Mouse (Mus musculus): ENCODE results near the gene Bphl. TPM values are rescaled to one million over a fixed set of nuclear protein-coding genes. Genes with fewer than 3 reads are reported as not detected.
"Not testable (repeated sequence)": the region's sequence is repeated elsewhere in the genome, so short reads cannot be mapped to it uniquely, and the experiment has no call there.

The Bphl gene
- total RNA-seq, 2 experiments from 2014 or later = 48.7 to 55.0 TPM

DNA sequence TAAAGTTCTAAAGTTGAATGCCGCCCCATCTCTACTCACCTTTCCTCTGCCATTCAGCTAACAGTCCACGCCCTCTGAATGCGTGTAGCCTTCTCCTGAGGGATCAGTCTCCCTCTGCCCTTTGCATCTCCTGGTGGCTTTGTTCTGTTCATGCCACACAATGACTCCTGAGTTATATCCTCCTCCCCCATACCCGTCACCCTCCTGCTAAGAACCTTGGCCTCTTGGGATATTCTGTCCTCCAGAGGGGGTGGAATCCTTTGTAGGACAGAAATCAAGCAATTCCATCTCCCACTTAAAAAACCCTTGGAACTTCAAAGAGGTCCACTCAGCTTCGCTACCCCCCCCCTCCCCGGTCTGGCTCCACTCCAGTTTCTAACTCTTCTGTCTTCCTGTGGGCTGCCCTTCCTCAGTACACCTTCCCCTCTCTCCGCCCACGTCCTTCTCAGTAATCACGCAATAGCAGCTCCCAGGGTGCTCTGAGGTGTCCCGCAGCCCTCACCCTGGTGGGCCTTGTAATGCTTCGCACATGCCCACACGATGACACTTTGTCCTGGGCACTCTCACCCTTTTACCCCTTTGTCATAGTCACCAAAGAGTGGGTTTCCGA, 16.4 kb downstream of the Bphl start:
- DNase-seq = no peak

DNA sequence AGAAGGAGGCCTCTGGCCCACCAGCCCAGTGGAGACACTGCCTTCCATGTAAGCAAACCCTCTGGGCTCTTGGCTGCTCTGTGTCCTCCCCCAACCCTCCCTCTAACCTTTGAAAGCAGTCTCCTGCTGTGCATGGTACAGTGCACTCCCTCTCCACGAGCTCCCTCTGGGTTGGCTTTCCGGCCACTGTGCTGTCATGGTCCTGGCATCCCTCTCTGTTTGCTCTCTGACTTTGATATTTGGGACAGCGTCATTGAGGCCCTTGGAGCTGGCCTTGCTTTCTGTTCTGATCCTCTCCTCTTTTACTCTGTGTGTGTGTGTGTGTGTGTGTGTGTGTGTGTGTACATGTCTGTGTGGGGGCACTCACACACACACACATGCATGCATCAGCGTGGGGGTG, 17.0 kb downstream of the Bphl start:
- DNase-seq = no peak

DNA sequence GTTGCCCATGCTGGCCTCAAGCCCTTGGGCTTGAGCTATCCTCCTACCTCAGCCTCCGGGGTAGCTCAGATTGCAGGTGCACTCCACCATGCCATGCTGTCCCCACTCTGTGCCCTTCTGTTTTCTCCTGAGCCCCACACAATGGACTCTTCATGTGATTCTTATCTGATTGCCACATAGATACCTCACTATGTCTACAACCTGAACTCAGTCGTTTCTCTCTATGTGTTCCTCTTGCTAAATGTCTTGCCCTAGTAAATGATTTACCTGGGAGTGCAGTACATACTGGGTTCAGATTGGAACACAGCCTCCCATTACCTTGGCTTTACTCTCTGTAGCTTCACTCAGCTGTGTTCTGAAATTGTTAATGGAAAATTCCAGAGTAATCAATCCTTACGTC, 17.6 kb downstream of the Bphl start:
- DNase-seq = no peak

DNA sequence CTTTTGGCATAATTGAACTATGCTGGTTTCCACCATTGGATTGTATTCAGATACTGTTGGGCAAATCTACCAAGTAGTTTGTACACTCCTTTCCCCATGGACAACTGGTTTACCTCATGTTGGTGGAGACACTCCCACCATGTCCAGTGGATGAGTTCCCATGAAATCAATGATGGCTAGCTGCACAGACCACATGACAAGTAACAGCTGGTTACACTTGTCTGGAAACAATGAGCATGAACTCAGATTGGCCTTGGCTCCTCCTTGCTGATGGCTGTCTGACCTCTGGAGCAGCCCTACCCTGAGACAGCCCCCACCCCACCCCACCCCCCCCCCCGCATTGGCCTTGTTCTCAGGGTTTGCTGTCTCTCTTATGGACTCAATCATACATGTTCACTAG, 19.9 kb downstream of the Bphl start:
- DNase-seq = no peak

DNA sequence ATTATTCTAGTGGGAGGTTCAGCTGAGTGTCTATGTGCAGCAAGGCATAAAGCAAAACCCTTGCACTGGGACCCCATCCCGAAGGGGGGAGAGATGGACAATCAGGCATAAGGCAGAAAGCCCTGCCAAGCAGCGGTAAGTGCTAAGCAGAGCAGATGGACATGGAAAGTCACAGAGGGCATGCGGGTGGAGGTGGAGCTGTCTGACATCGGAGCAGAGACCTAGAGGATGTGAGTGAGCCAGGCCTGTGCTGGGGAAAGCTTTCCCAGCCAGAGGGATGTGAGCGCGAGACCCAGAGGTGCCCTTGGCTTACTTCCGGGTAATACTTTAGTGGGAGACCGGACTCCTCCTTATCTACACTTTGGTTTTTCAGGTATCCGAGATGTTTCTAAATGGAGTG, 22.7 kb downstream of the Bphl start:
- DNase-seq = no peak

DNA sequence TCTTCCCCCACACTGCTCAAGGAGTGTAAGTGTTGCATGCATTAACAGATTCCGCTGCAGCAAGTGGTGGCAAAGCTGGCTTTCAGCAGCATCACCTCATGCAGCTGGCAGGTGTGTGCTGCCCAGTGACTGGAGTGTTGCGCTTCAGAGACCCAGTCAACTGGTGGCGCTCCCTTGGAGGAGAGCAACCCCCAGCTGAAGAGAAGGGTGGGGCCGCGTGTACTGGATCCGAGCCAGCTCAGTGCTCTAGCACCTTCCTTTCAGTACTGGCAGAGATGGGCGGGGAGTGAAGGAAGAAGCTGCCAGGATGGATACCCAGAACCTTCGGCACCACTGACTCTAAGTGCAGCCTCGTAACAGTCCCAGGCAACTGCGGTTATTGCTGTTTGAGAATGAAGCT, 25.1 kb downstream of the Bphl start:
- DNase-seq = no peak

DNA sequence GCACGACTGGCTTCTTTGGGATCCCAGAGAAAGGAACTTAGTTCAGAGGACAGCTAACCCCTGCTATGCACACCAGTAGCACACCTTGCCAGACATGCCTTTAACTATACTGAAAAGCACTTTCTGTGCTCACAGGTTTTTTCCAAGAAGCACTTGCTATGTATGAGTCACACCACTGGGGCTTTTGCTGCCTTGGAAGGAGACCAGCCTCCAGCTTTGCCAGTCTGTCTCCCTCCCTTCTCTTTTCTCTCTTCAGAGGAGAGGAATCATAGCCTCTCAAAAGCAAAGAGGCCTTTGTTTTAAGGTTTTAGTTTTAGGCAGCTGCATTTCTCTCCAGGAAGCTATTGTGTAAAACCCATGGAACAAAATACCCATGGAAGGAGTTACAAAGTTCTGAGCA, 29.0 kb downstream of the Bphl start:
- no peak for DNase-seq

DNA sequence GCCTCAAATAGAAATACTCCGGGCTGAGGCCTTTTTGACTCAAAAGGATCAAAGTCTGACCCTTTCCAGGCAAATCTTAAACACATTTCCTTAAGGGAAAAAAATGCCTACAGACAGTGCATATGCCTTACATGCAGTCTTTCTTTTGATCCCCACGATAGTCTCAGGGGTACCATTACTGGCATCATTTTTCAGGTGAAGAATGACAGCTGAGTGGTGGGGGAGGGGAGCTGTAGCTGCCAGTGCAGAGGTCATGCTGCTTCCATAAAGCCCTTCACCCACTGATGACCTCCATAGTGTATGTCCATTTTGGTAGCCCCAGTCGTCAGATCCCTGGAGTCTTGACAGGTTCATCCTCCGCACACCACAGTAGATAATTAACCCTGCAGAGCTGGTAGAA, 32.9 kb downstream of the Bphl start:
- no peak for DNase-seq

DNA sequence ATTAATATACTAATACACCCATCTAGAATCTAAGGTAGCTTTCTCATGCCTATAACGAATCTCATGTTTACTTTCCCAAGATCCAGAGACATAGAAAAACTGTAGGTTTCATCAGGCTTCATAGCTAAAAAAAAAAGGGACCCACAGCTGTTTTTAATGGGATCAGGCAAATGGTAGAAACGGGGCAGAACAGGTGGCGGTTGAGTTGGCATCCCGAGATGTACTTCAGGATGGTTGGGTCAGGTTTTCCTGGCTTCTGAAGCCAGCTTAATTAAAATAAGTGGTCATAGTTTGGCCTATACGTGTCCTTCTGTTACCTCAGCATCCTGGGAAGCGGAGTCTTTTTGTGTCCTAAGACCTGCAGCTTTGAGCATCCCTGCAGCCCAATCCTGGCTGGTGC, 34.4 kb downstream of the Bphl start:
- no peak for DNase-seq

DNA sequence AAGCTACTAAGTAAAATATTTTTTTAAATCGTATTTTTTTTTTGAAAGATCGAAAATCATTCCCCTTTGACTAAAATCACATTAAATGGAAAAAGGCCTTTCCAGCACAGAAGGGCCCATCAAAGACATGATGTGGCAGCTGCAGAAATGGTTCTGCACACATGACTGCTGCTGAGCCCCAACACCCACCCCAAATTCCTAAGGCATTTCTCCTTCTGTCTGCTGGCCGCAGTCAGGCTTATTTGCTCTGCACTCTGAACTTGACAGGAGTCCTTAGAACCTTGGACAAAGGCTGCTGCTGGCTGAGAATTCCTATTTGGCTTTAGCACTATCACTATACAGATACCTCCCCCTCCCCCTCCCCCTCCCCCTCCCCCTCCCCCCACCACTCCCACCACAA, 35.5 kb downstream of the Bphl start:
- DNase-seq = no peak

DNA sequence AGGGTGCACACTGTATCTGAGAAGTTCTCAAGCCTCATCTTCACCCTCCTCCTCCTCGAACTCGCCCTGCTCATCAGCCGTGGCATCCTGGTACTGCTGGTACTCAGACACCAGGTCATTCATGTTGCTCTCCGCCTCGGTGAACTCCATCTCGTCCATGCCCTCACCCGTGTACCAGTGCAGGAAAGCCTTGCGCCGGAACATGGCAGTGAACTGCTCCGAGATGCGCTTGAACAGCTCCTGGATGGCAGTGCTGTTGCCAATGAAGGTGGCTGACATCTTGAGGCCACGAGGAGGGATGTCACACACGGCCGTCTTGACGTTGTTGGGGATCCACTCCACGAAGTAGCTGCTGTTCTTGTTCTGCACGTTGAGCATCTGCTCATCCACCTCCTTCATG, 37.0 kb downstream of the Bphl start:
- not testable (repeated sequence) for DNase-seq

DNA sequence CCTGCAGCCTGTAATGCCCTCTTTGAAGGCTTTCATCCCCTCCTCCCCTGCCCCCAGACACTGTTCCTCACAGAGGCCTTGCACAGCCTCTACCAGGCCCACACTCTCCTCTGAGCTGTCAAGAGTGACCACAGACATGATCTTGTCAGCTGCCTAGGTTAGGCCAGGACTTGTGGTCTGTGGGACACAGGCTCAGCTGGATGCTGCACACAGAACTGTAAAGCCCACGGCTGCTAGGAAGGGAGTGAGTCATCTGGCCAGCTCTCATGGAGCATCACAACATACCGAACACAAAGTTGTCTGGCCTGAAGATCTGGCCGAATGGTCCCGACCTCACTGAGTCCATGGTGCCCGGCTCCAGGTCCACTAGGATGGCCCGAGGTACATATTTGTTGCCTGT, 38.5 kb downstream of the Bphl start:
- not testable (repeated sequence) for DNase-seq

DNA sequence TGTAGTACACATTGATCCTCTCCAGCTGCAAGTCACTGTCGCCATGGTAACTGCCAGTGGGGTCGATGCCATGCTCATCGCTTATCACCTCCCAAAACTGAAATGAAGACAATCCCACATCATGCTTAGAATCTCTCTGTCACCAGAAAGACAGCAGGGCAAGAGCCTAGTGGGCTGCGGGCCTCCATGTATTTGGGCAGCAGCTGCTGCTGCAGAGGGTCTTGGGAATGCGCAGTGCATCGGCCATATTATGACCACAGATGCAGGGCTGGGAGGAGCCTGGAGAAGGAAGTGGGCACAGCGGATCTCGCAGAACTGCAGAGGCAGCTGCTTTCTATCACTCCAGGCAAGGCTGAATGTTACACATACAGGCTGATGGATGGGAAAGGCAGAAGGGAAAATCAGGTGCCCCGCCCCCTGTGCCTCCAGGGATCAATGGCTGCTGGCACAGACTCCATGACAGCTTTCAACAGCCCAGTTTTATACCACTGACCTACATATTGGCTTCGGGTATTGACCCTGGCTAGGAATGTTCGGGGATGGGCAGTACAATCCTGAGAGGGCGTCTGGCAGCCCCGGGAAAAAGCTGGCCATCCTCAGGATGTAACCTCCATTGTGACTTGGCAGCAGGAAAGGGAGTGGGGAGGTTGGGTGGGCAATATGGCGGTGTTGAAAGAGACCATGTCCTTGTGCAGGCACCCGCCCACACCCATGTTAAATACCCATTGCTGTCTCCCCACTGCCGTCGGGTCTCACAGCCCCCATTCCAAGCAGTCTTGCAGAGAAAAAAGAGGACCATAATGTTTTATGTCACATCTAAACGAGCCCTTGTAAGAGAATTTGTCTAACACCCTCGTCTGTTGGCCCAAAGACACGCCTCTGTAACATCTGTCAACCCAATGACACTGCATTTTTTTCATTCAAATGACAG, 39.4 kb downstream of the Bphl start:
- DNase-seq = peak in 1 of 2 experiments; percentile 66

DNA sequence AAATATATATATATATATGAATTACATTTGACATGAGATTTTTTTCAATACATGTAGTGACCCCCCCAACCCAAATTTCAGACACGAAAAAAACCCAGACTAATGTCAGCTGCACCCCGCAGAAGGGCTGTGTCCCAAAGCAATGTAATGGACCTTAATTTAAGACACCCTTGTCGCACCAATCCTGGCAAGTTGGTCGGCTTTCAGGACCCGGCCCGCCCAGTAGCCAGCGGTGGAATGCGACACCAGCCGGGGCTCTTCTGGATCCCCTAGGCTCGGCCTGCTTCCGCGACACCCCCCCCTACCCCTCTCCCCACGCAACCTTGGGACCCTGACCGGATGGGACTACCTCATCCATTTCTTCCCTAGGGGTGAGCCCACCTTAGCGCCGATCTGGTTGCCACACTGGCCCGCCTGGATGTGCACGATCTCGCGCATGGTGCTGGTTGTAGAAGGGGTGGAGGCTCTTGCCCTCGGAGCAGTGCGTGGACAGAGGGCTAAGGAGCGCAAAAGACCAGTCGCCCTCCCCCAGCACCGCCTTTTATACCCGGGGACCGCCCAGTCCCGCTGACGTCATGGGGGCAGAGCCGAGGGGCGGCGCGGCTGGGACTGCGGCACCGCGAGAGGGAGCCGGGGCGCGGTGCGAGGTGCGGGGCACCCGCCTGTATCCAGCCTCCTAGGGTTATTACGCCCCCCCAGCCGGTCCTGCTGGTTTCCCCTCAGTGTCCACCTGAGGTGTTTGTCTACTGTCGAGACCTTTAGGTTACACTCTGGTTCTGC, 40.3 kb downstream of the Bphl start, which contains the start of gene Tubb2a:
Tubb2a (minus strand) TSS at position 516 of the 780 bp plus-strand sequence.
- DNase-seq = peak; percentile 92 to 96

DNA sequence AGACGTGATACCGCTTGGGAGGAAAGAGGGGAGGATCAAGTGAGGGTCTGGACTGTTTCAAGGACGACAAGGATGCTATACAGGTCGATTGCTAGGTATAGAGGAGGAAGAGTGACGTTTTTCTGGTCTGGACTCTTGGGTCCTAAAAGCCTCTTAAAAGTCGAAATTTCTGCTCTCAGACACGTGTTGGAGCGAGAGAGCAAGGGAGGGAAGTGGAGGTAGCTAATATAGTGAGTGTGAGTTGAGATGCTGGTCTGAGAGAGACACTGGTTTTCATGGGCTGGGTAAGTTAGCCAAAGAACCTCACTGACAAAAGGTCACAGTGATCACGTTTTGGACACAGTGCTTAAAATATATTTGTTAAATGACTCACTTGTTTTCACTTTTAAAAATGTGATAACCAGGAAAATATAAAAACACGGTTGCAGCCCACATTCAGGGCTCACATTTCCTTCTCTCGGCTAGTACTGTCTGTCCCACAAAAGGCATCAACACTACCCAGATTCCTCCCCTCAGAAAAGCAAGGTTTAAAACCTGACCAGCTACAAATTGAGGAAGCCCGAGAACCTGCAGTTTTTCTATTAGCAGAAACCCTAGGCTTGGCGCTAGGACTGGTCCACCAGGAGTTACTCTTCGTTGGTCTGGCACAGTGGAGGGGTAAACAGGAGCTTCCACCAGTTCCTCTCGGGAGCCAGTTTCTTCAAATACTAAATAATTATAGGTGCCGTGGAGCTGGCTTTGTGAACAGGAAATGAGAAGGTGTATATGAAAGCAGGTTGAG, 41.3 kb downstream of the Bphl start:
- no peak for DNase-seq

DNA sequence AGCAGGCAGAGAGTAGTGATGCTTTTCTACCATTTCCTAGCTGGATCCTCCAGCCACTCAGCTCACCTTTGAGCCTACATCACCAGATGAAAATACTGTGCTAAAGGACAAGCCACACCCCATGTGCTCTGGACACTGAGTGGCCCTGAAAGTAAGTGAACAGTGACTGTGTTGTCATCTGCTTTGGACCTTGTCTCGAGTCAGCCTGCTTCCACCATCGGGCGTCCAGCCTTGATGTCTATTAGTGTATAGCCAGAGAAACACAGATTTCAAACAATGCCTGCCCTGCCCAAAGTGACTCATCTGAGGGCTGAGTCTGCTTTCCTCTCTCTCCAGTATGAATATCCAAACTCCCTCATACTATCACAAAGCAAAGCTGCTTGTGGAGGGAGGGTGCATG, 42.4 kb downstream of the Bphl start:
- no peak for DNase-seq

DNA sequence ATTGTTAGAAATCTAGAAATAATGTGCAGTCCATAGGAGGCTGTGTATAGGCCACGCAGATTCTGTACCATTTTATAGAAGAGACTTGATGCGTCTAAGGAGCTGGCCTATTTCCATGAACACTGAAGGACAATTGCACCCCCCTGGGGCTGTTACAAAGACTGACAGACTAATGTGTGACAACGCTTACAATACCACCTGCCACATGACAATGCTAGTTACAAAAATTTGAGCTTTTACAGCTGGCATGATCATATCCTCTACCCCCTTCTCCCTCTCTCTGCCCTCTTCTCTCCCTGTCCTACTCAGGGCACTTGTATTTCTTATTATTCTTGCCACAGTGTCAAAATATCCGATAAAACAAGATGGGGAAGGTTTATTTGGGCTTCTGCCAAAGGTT, 44.5 kb downstream of the Bphl start:
- no peak for DNase-seq

DNA sequence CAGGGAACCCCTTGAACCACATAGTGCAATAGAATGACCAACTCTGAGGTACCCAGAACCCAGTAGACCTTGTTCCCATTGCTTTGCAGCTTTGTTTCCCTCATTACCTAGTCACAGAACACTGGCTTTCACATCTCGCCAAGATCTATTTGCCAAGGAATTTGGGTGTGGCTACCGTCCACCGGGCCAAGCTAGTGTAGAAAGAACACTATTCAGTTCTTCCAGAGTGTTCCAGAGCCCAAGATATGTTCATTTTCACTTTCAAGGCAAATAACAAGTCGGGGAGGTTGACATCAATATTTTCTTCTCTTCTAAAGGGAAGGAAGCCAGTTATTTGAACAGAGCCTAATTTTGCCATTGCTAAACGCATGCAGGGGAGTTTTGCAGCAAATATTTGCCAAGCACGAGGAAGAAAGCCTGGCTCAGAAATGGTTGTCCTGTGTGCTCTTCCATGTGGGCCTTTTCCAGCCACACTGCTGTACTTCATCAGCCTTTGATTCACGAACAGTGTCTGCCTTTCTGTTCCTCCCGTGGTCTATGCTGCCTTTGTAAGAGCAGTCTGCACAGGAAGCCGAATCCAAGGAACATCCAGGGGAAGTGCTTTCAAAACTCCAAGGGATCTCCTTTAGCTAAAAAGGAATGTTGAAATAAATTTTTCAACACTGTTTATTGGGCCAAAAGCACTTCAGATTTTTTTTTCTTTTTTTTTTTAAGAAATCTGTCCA, 46.8 kb downstream of the Bphl start:
- DNase-seq = no peak

DNA sequence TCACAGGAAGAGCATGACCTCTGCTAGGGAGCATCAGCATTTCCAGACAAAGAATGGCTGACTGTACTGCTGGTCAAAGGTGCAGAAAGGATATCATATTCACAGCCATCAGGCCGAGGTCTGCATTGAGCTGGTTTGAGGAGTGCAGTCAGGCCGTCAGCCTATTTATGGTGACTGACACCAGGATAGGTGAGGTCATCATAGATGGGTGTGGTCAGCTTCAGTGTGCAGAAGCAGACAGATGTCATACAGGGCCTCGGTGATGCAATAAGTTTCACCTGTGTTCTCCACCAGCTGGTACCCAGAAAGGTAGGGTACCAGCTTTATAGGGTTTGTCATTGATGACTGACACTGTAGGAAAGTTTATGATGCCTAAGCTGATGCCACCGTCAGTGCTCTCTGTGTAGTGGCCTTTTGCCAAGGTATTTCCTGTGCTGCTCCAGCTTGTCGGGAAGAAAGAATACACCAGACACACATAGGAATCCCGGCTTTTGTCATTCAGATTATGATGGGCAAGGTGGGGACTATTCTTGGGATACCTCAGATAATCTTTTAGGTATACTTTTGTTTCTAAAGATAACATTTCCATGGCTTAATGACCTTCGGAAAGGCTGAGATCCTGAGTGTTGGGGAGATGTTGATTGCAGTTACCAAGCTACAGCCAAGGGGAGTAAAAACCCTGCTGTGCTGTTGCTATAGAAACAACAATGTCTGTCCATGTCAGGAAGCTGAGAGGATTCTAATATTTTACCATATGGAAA, 49.8 kb downstream of the Bphl start:
- no peak for DNase-seq

DNA sequence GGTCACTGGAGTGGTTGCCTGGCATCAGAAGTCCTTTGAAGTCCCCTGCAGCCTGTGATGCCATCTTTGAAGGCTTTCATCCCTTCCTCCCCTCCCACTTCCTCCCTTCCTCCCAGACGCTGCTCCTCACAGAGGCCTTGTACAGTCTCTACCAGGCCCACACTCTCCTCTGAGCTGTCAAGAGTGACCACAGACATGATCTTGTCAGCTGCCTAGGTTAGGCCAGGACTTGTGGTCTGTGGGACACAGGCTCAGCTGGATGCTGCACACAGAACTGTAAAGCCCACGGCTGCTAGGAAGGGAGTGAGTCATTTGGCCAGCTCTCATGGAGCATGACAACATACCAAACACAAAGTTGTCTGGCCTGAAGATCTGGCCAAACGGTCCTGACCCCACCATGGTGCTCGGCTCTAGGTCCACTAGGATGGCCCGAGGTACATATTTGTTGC, 50.8 kb downstream of the Bphl start:
- DNase-seq = not testable (repeated sequence)

DNA sequence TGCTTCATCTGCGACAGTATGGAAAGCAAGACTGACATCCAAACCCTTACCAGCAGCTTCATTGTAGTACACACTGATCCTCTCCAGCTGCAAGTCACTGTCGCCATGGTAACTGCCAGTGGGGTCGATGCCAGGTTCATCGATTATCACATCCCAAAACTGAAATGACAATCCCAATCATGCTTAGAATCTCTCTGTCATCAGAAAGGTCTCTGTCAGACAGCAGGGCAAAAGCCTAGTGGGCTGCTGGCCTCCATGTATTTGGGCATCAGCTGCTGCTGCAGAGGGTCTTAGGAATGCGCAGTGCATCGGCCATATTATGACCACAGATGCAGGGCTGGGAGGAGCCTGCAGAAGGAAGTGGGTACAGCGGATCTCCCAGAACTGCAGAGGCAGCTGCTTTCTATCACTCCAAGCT, 51.5 kb downstream of the Bphl start:
- DNase-seq = no peak

Measured in layer of hippocampus, postnatal 36 days (tissue).